Mouse (Mus musculus) megakaryocyte, embryonic 14.5 days (primary cell): Measurements from ENCODE around the gene Tead2. TPM values are rescaled to one million over a fixed set of nuclear protein-coding genes. Genes with fewer than 3 reads are reported as not detected.
"Not testable (repeated sequence)": the region's sequence is repeated elsewhere in the genome, so short reads cannot be mapped to it uniquely, and the experiment has no call there.

Experiments
- H3K27me3 ChIP-seq: replicated peaks from 2 replicates; pipeline ENCODE3; 2012; ENCODE audit warnings: inconsistent platforms
- H3K36me3 ChIP-seq: replicated peaks from 2 replicates; pipeline ENCODE3; 2012; ENCODE audit warnings: low read length, inconsistent platforms, mixed read lengths
- H3K4me1 ChIP-seq: 2 replicates; pipeline ENCODE4 v1.6.1; 2012; ENCODE audit warnings: inconsistent platforms
- H3K4me3 ChIP-seq: replicated peaks from 2 replicates; pipeline ENCODE3; 2012; ENCODE audit warnings: moderate library complexity, mild to moderate bottlenecking, inconsistent platforms
- H3K9me3 ChIP-seq: 2 replicates; pipeline ENCODE4 v1.6.1; 2012; ENCODE audit warnings: inconsistent platforms
- FLI1 ChIP-seq: IDR thresholded peaks from 2 replicates; pipeline ENCODE4 v1.6.1; 2012; ENCODE audit warnings: low read length, inconsistent platforms, mixed read lengths
- GATA1 ChIP-seq: IDR thresholded peaks from 3 replicates; pipeline ENCODE4 v1.6.1; 2012; ENCODE audit warnings: mixed read lengths, low read length, inconsistent platforms, borderline replicate concordance
- polyA plus RNA-seq: library from polyadenylated mRNA; stranded (reverse); fragments of >175 nt; gene quantifications from 2 replicates; pipeline ENCODE4 v1.2.3, GENCODE M21; 2012; ENCODE audit warnings: low replicate concordance; ENCODE audit not compliant: insufficient read depth

Gene Tead2
- not detected in 2 replicates for polyA plus RNA-seq

- Histone ChIP-seq H3K36me3 (no peaks in the 10 kb centered on the region), H3K4me1 (peaks cover 54% of the 10 kb centered on the region), H3K9me3 (peaks cover 3% of the 10 kb centered on the region; the same call in 1 of the 2 replicates), H3K27me3 (peaks cover 59% of the 10 kb centered on the region), H3K4me3 (peak within 1 kb of the TSS; percentile 15)
- no peak for TF ChIP-seq GATA1
- no peak for TF ChIP-seq FLI1
Measured at GRCm38 (mm10) chr7:45215673-45216441, at the start of gene Tead2. Gene Tead2 (plus strand): TSS chr7:45215753.

DNA sequence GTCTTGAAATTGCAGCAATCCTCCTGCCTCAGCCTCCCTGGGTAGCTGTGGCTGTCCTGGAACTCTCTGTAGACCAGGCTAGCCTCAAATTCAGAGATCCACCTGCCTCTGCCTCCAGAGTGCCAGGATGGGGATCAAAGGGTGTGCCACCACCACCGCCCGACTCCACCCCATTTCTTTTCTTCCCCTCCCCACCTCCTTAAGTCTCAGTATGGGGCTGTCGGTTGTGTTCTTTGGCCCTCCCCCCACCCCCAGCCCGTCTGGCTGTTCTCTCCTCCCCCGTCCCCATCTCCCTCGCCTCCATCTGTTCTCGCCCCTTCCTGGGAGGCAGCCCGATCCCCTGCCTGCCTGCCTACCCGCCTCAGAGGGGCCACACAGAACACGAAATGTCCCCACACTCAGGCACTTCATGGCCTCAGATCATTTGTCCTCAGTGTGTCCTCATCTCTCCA, 48.6 kb upstream of the Tead2 start:
- peaks cover 41% of the 10 kb centered on the region for H3K4me1 ChIP-seq
- peaks cover 95% of the 10 kb centered on the region for H3K27me3 ChIP-seq
- H3K36me3 ChIP-seq, result peaks cover 4% of the 10 kb centered on the region
- no peak overlapping the region for H3K4me3 ChIP-seq
- peaks cover 44% of the 10 kb centered on the region for H3K9me3 ChIP-seq
- TF ChIP-seq GATA1 (no peak), FLI1 (no peak)

GRCm38 (mm10) chr7:45167761-45168445, 47.6 kb upstream of the Tead2 start:
- peaks cover 54% of the 10 kb centered on the region for H3K9me3 ChIP-seq
- TF ChIP-seq FLI1, result no peak
- TF ChIP-seq GATA1, result no peak
- H3K27me3 ChIP-seq, result peaks cover 98% of the 10 kb centered on the region
- H3K4me1 ChIP-seq, result peaks cover 32% of the 10 kb centered on the region
- H3K4me3 ChIP-seq, result no peak overlapping the region
- H3K36me3 ChIP-seq, result peaks cover 4% of the 10 kb centered on the region

DNA sequence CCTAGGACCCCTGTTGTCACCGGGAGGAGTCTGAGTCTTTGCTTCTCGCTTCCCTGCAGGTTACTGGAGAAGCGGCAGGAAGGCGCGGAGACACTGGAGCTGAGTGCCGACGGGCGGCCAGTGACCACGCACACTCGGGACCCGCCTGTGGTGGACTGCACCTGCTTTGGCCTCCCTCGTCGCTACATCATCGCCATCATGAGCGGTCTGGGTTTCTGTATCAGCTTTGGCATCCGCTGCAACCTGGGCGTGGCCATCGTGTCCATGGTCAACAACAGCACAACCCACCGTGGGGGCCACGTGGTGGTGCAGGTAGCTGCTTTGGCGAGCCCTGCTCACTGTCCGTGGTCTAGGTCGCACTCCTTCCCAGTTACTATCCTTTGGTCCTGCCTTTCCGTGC, 46.9 kb upstream of the Tead2 start:
- TF ChIP-seq FLI1 (no peak), GATA1 (no peak)
- Histone ChIP-seq H3K27me3 (peaks cover 95% of the 10 kb centered on the region), H3K4me1 (peaks cover 28% of the 10 kb centered on the region), H3K4me3 (peak overlapping the region; percentile 62), H3K36me3 (peaks cover 4% of the 10 kb centered on the region), H3K9me3 (peaks cover 55% of the 10 kb centered on the region)

GRCm38 (mm10) chr7:45169495-45169894, 46.1 kb upstream of the Tead2 start:
- Histone ChIP-seq H3K36me3 (peaks cover 4% of the 10 kb centered on the region), H3K4me3 (no peak overlapping the region), H3K9me3 (peaks cover 55% of the 10 kb centered on the region), H3K27me3 (peaks cover 91% of the 10 kb centered on the region), H3K4me1 (peaks cover 24% of the 10 kb centered on the region)
- no peak for TF ChIP-seq FLI1
- TF ChIP-seq GATA1, result no peak

- H3K4me3 ChIP-seq, result peak overlapping the region; percentile 14
- TF ChIP-seq GATA1 (no peak), FLI1 (no peak)
- H3K36me3 ChIP-seq, result peaks cover 4% of the 10 kb centered on the region
- peaks cover 92% of the 10 kb centered on the region for H3K27me3 ChIP-seq
- peaks cover 48% of the 10 kb centered on the region for H3K9me3 ChIP-seq
- H3K4me1 ChIP-seq, result peaks cover 36% of the 10 kb centered on the region
Measured at GRCm38 (mm10) chr7:45172974-45173373, 42.6 kb upstream of the Tead2 start.

GRCm38 (mm10) chr7:45173772-45174171, 41.8 kb upstream of the Tead2 start:
- Histone ChIP-seq H3K4me1 (peaks cover 30% of the 10 kb centered on the region), H3K9me3 (peaks cover 41% of the 10 kb centered on the region), H3K27me3 (peaks cover 92% of the 10 kb centered on the region)
- not testable (repeated sequence) for H3K4me3 ChIP-seq, H3K36me3 ChIP-seq

- Histone ChIP-seq H3K27me3 (peaks cover 92% of the 10 kb centered on the region), H3K36me3 (no peaks in the 10 kb centered on the region), H3K4me3 (peak overlapping the region; percentile 68), H3K4me1 (peaks cover 28% of the 10 kb centered on the region), H3K9me3 (peaks cover 31% of the 10 kb centered on the region)
- TF ChIP-seq GATA1 (no peak), FLI1 (no peak)
Measured at GRCm38 (mm10) chr7:45174567-45175280, 40.8 kb upstream of the Tead2 start.

DNA sequence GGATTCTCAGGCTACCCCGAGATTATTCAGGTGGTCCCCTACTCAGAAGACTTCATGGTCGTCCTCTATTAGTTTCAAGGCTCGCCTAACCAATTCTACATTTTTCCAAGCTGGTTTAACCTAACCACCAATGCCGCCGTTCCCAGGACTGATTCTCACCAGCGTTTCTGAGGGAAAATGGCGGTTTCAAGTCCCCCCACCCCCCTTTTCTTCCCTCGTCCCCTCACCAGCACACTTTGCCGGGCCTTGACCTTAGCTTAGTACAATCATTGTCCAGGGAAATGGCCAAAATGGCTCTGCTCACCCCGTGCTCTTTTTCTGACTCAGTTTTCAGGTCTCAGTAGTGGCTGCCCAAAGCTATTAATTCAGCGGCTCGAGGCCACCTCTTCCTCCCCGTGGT, 40.2 kb upstream of the Tead2 start:
- H3K27me3 ChIP-seq, result peaks cover 92% of the 10 kb centered on the region

DNA sequence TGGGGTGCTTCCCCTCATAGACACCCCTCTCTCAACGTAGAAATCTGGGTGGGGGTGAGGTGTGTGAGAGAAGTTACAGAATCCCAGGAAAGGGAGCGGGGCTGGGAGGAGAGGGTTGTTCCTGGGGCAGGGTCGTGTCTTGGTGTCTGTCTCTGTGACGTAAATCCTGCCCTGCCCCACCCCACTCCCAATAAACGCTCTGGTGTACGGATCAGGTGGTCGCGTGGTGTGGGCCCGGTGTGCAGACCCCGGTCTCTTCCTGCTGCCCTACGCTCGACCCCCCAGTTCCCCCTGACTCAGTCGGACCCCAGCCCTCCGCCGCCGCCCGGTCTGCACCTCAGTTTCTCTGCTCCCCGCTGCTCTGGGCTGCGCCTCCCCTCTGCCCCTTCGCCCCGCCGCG, 39.6 kb upstream of the Tead2 start:
- H3K4me1 ChIP-seq, result peaks cover 28% of the 10 kb centered on the region
- TF ChIP-seq FLI1 (no peak), GATA1 (no peak)
- peaks cover 19% of the 10 kb centered on the region for H3K9me3 ChIP-seq
- no peaks in the 10 kb centered on the region for H3K36me3 ChIP-seq
- H3K4me3 ChIP-seq, result no peak overlapping the region
- peaks cover 92% of the 10 kb centered on the region for H3K27me3 ChIP-seq

More for the DNA sequence above, 40.2 kb upstream of the Tead2 start:
- Histone ChIP-seq H3K4me3 (no peak overlapping the region), H3K36me3 (no peaks in the 10 kb centered on the region), H3K9me3 (peaks cover 24% of the 10 kb centered on the region), H3K4me1 (peaks cover 28% of the 10 kb centered on the region)
- TF ChIP-seq FLI1 (no peak), GATA1 (no peak)
